Mouse (Mus musculus): ENCODE data around the gene Exoc5. TPM values are rescaled to one million over a fixed set of nuclear protein-coding genes. Genes with fewer than 3 reads are reported as not detected.
"Not testable (repeated sequence)": the region's sequence is repeated elsewhere in the genome, so short reads cannot be mapped to it uniquely, and the experiment has no call there.

The Exoc5 gene
- 10 to 100 TPM; 18.8 to 20.2 TPM for total RNA-seq (2021)

DNA sequence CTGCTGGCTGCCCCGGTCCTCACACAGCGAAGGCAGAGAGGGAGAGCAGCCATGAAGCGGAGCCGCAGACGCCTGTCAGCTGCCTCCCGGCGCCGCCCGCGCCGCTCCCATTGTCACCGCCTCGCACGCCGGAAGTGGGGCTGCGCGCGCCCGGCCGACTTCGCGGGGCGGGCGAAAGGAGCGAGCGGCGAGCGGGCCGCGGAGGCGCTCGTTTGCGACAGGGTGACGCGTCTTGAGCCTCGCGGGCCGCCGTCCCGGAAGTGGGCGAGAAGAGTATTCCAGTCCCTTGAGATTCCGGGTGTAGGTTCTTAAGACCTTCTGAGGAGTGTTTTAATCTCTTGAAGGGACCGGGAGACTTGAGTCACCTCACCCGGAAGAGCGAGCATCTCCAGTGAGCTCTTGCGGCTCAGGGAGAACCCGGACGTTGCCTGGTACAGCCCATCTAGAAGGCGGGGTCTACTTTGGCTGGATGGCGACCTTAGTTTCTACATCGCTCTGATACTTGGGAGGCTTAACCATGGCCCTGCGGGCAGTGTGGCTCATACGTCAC lies at the start of gene Exoc5:
Gene Exoc5 (minus strand): TSS at position 380 of the 550 bp plus-strand sequence.
- intact Hi-C loops (cut with DNase I), result loop anchor here (5.0 to 10.0 kb wide), 3 partner anchors 106 to 942 kb away; partner anchors contain the start of genes Naa30, Peli2 and Tmem260

DNA sequence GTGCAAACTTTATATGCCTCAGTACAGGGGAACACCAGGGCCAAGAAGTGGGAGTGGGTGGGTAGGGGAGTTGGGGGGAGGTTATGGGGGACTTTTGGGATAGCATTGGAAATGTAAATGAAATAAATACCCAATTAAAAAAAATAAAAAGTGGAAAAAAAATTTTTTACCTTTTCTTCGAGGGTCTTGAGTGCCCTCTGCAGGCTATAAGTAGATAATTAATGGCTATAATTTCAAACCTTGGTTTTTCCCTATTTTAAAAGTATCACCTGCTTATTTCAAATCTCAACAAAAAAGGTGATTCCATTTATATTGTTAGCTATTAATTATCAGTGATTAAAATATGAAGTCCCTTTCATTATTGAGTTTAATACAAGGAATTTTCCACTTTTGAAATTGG lies 25.3 kb upstream of the Exoc5 start:
- DNase-seq; intact Hi-C loops (cut with DNase I): not testable (repeated sequence)

More for the DNA sequence above, at the start of gene Exoc5:
- peak; percentile 97 to 99 for DNase-seq

DNA sequence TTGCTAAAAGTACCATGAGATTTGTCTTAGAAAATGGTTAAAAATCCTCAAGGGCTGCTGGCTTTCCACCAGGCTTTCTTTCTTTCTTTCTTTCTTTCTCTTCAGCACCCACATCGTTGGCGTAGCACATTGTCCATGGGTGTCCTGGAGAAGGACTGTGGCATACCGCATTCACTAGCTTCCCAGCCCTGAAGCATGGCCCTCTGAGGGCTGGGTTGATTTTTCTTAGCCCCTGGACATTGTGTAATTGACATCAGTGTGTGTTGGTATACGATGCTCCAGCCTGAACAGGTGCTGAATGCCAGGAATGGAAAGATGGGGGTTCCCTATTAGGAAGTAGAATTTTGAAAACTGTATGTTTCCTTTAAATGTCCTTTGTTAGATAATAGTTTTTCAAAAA lies 24.8 kb upstream of the Exoc5 start:
- intact Hi-C loops (cut with DNase I), result no loop called here
- no peak for DNase-seq

GRCm38 (mm10) chr14:49090102-49090501 lies 23.6 kb upstream of the Exoc5 start:
- intact Hi-C loops (cut with DNase I), result no loop called here
- DNase-seq, result no peak

GRCm38 (mm10) chr14:49089461-49090058 lies 23.1 kb upstream of the Exoc5 start:
- intact Hi-C loops (cut with DNase I), result no loop called here
- DNase-seq, result no peak

GRCm38 (mm10) chr14:49088155-49089048 lies 21.9 kb upstream of the Exoc5 start:
- no peak for DNase-seq
- intact Hi-C loops (cut with DNase I), result no loop called here

DNA sequence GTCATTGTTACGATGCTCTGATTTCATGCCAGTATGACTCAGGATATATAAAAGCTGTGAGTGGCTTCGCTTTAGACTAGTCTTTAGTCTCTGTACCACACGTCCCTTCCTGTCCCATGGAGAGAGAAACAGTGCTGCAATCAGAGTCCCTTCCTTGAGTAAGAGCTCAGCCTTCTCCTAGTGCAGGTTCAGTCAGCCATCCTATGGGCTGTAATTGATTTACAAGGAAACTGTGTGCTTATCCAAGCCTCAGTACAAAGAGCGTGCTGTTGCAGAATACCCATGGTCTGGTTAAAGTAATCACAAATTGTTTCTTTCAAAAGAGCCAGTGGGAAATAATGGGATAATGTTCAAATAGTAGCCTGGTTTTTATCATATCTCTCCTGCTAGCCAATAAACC lies 20.1 kb upstream of the Exoc5 start:
- intact Hi-C loops (cut with DNase I), result no loop called here
- no peak for DNase-seq

- intact Hi-C loops (cut with DNase I), result no loop called here
- no peak for DNase-seq
These were observed 12.4 kb upstream of the Exoc5 start for GRCm38 (mm10) chr14:49078820-49079219.

- intact Hi-C loops (cut with DNase I), result no loop called here
- no peak for DNase-seq
These were observed 7.9 kb upstream of the Exoc5 start for GRCm38 (mm10) chr14:49074361-49074760.

- no peak for DNase-seq
- intact Hi-C loops (cut with DNase I), result no loop called here
These were observed 7.4 kb upstream of the Exoc5 start for GRCm38 (mm10) chr14:49073896-49074295.

- intact Hi-C loops (cut with DNase I), result no loop called here
- DNase-seq, result no peak
These were observed 6.4 kb upstream of the Exoc5 start for GRCm38 (mm10) chr14:49072837-49073236.

DNA sequence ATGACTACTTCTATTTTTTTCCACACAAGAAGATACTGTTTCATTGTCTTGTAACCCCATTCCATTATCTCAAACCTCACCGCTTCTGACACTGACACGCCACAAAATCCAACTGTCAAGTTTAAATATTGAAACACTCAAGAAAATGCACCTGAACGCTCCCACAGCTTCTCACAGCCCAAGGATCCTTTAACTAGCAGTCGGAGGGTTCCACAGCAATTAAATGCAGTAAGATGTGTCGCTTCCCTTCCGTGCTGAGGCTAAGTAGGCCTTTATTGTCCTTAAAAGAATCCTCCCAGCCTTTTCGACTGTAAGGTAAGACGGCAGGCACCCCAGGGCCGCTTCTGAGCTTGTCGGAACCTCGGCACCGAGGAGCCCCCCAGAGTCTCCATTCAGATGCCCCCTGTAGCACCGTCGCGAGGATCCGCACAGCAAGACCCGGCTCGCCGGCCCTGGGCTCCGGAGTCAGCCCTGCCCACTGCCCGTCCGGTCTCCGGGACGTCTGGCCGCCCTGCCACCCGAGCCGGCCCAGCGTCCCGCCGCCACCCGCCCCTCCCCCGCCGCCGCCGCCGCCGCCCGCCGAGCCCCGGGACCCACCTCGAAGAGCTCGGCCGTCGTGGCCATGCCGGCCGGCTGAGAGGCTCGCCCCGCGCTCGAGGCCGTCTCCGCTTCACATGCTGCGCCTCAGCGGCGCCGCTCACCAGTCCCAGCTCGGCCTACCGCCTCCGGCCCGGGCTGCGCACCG lies 752 bp downstream of the Exoc5 start, which contains the start of gene Ap5m1:
Gene Ap5m1 (plus strand): TSS at position 569 of the 745 bp plus-strand sequence.
- intact Hi-C loops (cut with DNase I), result loop anchor here (5.0 to 10.0 kb wide), 3 partner anchors 107 to 941 kb away; partner anchors contain the start of genes Naa30, Peli2 and Tmem260
- DNase-seq, result no peak

- DNase-seq, result no peak
- intact Hi-C loops (cut with DNase I), result loop anchor here (10.0 kb wide), 1 partner anchor 939 kb away; the partner anchor contains the start of gene Peli2
These were observed 2.6 kb downstream of the Exoc5 start for GRCm38 (mm10) chr14:49063838-49064237.

DNA sequence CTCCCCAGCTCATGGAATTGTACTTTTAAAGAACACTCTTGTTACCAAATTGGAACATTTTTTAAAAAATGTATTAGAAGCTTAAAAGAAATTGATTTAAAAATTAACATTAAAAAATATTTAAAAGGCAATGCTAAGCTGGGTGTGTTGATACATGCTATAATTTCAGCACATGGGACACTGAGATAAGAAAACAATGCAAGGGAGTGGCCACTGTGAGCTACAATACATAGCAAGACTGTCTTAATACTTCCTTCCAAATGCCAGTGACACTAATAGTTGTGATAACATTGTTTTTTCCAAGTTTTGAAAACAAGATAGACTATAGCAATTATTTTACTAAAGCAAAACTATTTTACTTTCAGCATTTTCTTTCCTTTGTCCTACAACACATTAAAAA lies 17.0 kb downstream of the Exoc5 start:
- intact Hi-C loops (cut with DNase I), result no loop called here
- no peak for DNase-seq

DNA sequence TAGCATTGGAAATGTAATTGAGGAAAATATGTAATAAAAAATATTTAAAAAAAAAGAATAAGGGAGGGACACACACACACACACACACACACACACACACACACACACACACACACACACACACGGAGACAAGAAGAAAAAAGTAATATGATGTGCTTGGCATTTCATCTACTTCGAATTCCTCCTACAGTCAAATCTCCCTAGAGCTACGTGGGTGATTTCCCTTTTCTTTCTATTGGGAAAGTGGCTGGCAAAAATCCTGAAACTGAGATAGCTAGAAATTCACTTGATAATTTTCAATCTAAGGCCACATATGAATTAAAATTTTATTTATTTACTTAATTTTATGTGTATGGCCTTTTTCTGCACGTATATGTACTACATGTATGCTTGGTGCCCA lies 20.8 kb downstream of the Exoc5 start:
- intact Hi-C loops (cut with DNase I), result no loop called here
- no peak for DNase-seq

DNA sequence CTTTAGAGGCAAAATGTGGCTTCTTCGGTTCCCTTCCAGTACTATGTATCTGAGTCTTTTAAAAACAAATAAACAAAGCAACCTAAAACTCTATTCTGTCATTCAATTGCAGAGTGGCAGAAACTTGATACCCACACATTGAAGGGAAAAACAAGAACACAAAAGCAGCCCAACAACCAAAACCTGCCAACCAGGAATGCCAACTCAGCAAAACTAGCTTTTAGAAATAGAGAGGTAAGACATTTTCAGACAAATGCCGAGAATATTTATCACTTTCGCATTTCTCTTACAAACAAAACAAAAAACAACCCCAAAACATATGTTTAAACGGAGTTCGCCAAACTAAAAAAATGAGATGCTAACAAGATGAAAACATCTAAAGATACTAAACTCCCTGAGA lies 37.5 kb downstream of the Exoc5 start:
- no peak for DNase-seq
- intact Hi-C loops (cut with DNase I), result no loop called here

DNA sequence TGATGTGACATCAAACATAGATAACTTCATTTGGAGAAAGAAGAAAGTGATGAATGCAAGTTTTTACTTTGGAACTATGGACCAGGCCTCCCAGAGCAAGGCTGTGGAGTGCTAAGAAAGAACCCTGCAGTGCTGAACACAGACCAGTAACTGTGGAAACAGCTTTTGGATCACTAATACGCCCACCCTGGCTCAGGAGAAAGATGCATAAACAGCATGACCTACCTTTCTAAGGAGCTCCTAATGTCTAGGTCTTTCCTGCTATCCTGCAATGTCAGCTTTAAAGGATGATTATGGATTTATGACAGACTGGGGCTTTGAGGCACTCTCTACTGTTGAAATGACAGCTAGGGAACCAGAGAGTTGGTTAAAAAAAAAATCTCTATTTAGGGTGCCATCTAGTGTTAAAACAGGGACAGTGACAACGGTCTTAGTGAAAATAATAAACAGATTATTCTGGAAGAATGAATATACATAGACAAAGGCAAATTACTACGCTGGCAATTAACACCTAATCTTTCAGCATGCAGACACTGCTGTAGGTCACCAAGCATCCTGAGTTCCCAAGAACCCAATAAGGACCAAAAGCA lies 38.6 kb downstream of the Exoc5 start:
- DNase-seq, result no peak
- intact Hi-C loops (cut with DNase I), result no loop called here

DNA sequence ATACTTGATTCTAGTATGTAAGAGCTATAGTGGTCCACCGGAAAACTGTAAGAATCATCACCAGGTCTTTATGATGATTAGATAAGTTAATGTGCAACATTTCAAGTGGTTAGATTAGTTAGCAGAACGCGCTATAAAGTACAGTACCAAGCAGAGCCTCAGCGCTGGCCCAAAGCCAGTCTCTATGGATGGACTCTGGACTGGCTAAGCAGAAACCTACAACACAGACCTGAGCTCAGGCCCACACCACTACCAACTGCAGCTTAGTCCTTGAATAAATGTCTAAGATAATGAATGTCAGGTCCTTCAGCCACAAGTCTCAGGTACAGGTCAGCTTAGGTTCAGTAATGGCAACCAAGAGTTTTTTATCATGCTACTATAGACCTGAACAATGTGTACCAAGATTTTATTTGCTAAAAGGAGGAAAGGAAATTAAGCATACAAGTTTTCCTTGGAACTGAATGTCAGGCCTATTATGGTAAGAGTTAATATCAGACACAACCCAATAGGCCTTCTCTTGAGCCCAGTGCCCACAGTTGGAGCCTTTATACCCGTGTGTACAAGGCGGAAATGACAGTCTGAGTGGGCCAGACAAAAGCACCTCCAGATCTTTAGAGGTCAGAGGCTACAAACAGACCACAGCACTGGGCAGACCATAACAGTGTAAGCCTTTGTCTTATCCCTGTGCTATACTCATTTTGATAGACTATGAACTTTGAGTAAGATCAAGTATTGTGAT lies 39.2 kb downstream of the Exoc5 start:
- intact Hi-C loops (cut with DNase I), result no loop called here
- DNase-seq, result no peak

DNA sequence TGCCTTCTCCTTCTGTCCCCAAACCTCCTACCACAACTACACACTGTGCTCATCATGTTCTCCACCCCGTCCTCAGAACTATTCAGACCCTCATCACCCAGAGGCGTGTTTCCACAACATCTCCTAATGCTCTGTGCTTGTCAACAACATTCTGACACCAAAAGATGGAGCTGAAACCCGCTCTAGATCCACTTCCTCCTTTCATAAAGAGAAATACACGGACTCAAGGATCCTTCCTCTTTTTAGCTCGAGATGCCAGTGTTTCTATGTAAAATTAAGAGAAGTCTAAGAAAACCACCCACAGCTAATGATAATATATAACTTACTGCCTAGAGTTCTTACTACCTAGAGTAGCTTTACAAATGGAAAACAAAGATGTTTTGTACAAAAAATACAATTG lies 46.7 kb downstream of the Exoc5 start:
- intact Hi-C loops (cut with DNase I), result no loop called here
- no peak for DNase-seq
